Mouse (Mus musculus) cerebellum, adult 11-12 months (tissue): ENCODE results near the gene Scyl1.
A peak's percentile ranks its signal among the peaks of the same experiment; 100 is the strongest.

ENCODE experiments used
- DNase-seq: peaks from one replicate; pipeline ENCODE4 v3.0.0; 2022

The Scyl1 gene

GRCm38 (mm10) chr19:5740320-5741317 lies 30.6 kb downstream of the Scyl1 start, which contains the start of gene Ltbp3:
Ltbp3 (plus strand) TSS chr19:5740904.
- peak; percentile 83 for DNase-seq

DNA sequence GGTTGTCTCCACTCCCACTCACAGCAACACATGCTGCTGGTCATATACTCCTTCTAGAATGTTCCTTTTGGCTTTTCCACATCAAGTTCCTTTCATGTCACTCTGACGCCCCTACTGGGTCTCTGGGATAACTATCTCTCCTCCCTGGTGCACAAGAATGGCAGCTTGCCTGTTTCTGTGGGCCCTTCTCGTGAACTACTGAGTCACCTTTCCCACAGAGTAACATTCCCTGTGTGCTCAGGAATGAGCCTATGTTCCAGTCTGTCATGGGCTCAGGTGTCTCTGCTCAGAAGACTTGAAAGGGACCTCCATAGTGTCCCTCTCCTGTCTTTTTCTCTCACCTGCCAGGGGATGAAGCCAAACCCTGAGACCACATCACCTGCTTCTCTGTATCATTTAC lies 31.8 kb downstream of the Scyl1 start:
- DNase-seq = peak; percentile 18

- no peak for DNase-seq
Measured at GRCm38 (mm10) chr19:5734325-5734724, 36.9 kb downstream of the Scyl1 start.

DNA sequence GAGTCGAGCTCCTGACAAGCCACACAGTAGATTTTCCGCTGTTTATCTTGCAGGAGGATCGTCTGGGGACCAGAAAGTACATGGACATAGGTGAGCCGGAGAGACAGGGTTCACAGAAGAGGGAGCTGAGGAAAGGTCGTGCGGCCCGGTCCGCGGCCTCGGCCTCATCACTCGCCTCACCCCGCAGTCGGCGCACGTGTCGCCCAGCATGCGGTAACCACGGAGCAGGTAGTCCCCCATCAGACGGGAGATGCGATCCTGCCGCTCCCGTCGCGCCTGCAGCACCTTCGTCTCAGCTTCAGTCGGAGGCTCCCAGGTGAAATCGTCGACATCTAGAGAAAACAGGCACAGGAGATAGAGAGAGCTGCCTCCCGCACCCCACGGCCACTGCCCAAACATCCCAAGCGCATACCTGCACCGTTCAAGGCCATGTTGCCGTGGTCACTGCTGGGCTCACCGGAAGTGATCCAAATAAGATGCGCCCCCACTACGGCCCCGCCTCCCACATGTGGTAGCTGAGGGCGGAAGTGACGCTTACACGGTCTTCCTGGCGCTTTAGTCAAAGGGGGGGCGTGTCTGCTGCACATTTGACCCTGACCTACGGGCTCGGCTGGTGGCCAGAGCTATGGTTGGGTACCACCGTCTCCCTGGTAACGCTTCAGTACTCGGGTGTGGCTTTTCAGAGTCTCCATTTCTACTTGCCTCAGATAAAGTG lies 39.8 kb downstream of the Scyl1 start:
- DNase-seq = peak; percentile 92

GRCm38 (mm10) chr19:5730314-5731186 lies 40.7 kb downstream of the Scyl1 start:
- peak; percentile 57 for DNase-seq

DNA sequence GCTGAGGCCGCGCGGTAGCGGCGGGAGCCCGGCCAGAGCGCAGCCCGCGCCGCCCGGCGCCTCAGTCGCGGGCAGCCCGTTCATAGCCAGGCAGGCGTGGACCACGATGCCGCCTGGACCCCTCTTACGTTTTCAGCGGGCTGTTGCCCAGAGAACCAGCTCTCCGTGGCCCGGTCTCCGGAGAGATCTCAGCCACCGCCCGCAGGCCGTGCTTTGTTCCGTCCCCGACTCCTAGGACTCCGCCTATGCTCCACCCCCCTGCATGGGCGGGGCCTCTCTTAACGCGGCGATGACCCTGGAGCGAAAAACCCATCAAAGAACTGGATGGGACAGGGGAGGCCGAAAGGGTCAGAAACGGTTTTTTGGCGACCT lies 41.8 kb downstream of the Scyl1 start, which contains the start of gene Fam89b:
Fam89b (minus strand) TSS at position 210 of the 372 bp plus-strand sequence.
- DNase-seq = peak; percentile 82

DNA sequence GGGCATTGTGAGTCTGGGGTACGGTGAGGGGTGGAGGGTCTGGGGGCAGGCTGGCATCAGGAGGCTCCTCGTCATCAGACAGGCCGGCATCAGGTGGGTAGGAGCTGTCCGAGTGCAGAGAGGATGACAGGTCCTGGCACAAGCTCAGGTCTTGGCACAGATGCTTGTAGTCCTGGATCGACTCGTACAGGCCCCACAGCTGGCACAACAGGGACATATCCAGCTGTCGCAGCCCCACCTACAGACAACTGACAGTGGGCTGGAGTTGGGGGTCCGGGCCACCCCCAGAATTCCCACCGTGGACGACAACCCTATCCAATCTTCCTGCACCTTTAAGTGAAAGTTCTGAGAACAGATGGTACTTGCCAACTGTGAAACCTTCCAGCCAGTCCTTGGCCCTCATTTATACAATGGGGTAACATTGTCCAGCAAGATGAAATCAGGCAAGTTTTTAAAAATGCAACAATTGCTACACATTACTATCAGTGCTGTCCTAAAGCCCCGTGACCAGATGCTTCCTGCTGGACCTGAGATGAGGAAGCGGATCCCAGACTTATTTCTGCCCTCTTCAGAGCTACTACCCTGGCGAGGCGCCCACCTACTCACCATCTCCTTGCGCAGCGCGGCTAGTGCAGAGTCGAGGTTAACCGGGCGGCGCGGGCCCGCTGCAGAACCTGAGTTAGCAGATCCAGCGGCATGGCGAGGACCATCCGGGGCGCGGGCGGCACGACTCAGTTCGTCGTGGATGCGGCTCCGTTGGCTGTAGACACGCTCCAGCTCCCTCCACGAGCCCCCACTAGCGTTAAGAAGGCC lies 42.4 kb downstream of the Scyl1 start:
- DNase-seq = peak; percentile 73

- DNase-seq = peak; percentile 76
Measured at GRCm38 (mm10) chr19:5727701-5728100, 43.5 kb downstream of the Scyl1 start.

DNA sequence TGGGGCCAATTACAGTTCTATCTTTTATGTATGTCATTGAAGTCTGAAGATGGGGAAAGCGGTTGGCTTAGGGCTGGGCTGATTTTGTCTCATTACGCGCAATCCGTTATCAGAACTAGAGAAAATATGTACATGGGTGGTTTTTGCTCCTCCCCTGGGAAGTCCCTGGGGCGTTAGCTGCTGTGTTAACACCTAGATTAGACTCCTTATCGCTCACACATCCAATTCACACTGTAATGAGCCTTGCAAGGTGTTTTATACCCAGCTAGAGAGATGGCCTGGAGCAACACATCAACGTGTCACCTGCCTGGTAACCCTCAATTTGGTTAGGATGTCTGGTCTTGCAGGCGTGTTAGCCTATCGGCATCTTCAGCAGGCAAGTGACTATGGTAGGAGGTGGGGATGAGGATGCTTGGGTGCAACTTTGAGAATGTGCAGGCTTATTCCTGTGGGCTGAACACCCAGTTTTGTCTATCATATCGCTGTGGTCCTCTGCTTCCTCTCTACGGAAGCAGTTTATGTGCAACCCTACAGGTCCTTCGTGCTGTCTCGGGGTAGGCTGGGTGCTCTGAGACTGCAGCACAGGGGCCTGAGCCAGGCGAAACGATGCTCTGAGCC lies 44.1 kb downstream of the Scyl1 start:
- DNase-seq = no peak

DNA sequence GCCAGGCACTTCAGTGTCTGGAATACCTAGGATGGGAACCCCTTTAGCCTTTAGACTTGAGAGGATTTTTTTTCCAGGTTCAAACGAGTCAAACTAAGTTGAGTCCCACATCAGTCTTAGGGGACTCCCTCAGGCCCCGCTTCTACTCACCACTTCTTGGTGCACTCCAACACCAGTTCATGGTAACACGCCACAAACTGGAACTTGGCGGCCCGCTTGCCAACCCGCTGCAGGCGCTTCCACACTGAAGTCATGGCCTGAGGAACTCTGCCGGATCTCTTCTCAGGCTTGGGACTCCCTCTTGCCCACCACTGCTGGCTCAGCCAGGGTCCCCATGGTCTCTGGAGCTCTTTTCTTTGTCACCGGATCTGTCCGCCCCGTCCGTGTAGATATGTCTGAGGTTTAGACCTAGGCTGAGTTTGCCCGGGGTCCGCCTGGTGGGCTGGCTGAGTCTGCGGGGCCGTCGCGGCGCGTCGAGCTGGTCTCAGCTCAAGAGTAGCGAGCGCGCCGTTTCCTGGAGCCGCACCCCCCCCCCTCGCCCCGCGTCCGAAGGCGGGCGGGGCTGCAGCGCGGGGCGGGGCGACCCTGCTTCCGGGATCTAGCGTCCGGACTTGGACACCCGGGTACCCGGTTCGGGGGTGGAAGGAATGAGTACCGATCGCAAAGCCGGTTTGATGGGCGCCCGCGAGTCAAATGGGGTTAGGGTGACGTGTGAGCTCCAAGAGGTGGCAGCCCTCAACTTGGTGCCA lies 45.3 kb downstream of the Scyl1 start, which contains the start of gene Ehbp1l1:
Ehbp1l1 (minus strand) TSS at position 551 of the 749 bp plus-strand sequence.
- no peak for DNase-seq

DNA sequence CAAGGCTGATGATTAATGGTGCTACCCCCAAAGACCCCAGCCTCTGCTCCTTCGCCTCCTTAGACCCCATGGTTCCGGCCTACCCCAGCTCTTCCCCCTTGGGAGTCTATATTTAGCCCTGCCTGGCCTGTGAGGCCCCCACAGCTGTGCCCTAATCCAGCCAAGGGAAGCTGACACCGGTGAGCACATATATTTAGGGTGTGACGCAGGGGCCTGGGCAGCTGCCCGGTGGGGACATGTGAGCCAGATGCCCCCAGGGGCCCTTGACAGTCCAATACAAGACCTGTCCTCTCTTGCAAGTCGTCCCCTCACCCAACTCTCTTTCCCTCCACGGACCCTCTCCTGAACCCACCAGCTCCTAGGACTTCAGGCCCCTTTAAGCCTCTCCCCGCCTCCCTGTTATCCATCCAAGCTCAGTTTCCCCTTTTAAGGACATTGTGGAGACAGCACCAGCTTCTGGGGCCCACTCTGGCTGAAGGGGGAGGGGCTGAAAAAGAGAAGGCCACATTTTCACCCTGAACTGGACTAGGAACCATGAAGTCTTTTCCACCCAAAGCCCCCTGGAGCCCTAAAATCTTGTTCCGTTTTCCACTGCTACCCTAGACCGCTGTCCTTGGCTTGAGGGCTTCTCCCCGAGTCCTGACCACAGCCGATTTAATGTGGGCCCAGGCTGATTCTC lies 46.1 kb downstream of the Scyl1 start:
- DNase-seq = no peak

- DNase-seq = no peak
Measured at GRCm38 (mm10) chr19:5724549-5724941, 46.7 kb downstream of the Scyl1 start.

GRCm38 (mm10) chr19:5723934-5724548 lies 47.2 kb downstream of the Scyl1 start:
- DNase-seq = no peak

DNA sequence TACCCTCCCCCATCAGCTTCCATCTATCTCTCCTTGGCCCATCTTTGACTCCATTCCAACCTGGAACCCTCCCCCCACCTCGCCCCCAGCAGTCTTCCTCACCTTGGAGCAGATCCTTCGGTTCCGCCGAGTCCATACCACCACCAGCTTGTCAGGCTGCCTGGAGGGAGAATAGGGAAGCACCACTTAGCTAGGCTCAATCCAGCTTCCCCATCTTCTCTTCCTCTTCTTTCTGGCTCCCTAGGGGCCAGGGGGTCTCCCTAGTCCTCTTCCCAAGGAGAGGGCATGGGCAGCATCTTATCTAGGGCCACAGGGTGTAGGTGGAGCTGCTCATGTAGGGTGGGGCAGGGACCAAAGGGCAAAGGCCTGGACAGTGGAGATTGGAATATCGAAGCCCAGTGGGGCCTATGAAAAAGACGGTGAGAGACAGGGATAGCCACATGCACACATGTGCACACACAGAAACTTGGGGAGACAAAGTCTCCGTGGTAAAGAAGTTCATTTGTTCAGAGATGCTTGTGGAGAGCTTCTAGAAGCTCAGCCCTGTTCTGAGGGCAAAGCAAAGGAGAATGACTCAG lies 48.3 kb downstream of the Scyl1 start:
- no peak for DNase-seq

GRCm38 (mm10) chr19:5721233-5721632 lies 50.0 kb downstream of the Scyl1 start:
- DNase-seq = no peak

DNA sequence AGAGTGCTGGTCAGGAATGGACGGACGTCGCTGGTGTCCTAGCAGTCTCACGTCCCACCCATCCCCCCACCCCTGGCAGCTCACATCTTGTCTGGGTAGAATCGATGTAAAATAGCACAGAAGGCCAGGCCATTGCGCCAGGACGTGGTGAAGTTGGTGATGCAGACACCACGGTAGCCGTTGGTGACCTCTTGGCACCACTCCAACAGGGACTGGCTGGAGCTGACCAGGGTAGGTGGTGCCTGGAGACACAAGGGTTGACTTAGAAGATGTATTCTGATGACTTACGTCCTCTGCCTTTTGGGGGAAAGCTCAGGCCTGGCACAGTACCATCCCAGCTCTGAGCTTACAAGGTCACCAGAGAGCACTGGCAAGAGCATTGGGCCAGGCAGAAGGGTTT lies 54.3 kb downstream of the Scyl1 start:
- DNase-seq = no peak

DNA sequence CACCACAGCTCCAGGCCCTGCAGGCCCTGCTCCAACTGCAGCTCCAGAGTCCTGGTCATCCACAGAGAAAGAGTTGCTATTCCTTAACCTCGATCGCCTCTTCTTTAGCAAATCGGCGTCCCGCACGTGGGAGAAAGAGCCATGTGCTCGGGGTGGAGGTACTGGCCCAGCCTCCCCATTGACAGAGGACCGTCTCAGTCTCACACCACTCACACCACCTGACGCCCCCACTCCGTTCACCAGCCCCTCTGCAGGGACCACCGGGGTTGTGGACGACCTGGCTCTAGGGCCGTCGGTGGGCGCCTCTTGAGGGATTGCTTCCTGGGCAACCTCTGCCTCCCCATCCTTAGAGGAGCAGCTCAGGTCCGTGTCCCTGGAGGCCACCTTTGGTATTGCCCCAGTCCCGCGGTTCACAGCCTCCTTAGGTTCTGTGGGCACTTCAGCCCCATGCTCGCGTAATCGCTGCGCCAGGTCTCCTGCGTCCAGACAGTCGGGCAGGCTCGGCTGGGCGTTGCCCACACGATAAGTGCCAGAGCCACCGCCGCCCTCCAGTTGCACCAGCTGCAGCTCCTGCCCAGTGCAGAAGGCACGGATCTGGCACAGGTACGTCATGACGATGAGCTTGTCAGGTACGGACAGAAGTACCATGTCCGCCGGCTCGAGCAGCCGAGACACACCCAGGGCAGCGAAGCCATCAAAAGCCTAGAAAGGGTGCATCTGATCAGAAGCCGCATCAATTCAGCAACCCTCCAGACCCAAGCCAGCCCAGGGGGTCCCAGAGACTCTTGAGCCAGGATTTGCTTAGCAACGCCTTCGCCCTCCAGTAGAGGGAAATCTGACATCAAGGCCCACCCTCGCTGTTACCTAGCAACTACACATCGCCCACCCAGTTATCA lies 55.2 kb downstream of the Scyl1 start:
- peak; percentile 53 for DNase-seq

DNA sequence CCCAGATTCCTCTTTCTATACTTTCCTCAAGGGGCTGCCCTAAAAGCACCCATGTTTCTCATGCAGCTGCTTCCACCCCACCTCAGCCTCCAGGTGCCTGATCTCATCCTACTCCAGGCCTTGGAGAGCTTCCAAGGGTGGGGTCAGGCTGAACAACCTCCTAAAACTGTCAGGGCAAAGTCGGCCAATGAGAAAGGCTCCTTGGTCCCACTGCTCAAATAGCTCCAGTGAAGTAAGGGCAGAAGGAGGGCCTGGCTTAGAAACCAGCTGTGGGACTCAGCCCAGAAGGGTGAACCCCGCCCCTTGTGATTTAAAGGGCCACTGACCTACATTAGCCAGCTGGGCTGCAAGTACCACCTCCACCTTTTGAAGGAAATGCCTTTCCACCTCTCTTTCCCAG lies 57.5 kb downstream of the Scyl1 start:
- DNase-seq = no peak
